Mouse (Mus musculus) kidney, postnatal 0 days (tissue): ENCODE measurements at regions not wholly inside any gene's neighbourhood (a gene's known extent, or its start where the extent isn't known, plus 50 kb on each side); places are given as distances from the start of the nearest gene placed in this dataset.

Experiments used
- ATAC-seq: fragments of 200-750 bp; cut with Nextera tagmentation; replicated peaks from 2 replicates; pipeline ENCODE4 v1.8.0; 2017; ENCODE audit warnings: low read depth, moderate number of reproducible peaks, moderate TSS enrichment, moderate library complexity; ENCODE audit not compliant: low FRiP score
- DNase-seq: peaks from one replicate; pipeline ENCODE4 v3.0.0-alpha.2; 2016; ENCODE audit warnings: low spot score
- H3K27ac ChIP-seq: fragments of 300-500 bp; sonication (generic); 2 replicates; pipeline ENCODE4 v1.5.1; 2014; ENCODE audit warnings: mild to moderate bottlenecking
- H3K27me3 ChIP-seq: fragments of 300-500 bp; sonication (generic); 2 replicates; pipeline ENCODE4 v1.6.1; 2014; ENCODE audit warnings: low read length, mixed read lengths; ENCODE audit not compliant: insufficient read depth
- H3K36me3 ChIP-seq: fragments of 300-500 bp; sonication (generic); 2 replicates; pipeline ENCODE4 v1.6.1; 2014; ENCODE audit warnings: low read length, mixed read lengths; ENCODE audit not compliant: insufficient read depth
- H3K4me1 ChIP-seq: fragments of 300-500 bp; sonication (generic); replicated peaks from 2 replicates; pipeline ENCODE4 v1.6.1; 2014; ENCODE audit warnings: antibody characterized with exemption, low read length, mixed read lengths; ENCODE audit not compliant: insufficient read depth
- H3K4me2 ChIP-seq: fragments of 300-500 bp; sonication (generic); 2 replicates; pipeline ENCODE4 v1.6.1; 2014; ENCODE audit warnings: mild to moderate bottlenecking, low read length, moderate library complexity, mixed read lengths
- H3K4me3 ChIP-seq: fragments of 300-500 bp; sonication (generic); replicated peaks from 2 replicates; pipeline ENCODE4 v1.5.1; 2014; ENCODE audit warnings: low read depth, low read length
- H3K9ac ChIP-seq: fragments of 300-500 bp; sonication (generic); 2 replicates; pipeline ENCODE4 v1.6.1; 2014; ENCODE audit warnings: low read depth, low read length
- H3K9me3 ChIP-seq: fragments of 300-500 bp; sonication (generic); replicated peaks from 2 replicates; pipeline ENCODE4 v1.6.1; 2016; ENCODE audit warnings: low read length, inconsistent platforms, mixed read lengths
- CTCF ChIP-seq: IDR thresholded peaks from 2 replicates; pipeline ENCODE4 v1.5.1; 2016; ENCODE audit warnings: antibody characterized with exemption, low read depth, mild to moderate bottlenecking, moderate library complexity
- WGBS: fragments of 180-500 bp; shearing (Covaris S2); extraction: QIAGEN DNeasy Blood & Tissue Kit; methylation state at CpG from one replicate; pipeline ENCODE4 v1.1.7; 2014; 5-methylcytosine and 5-hydroxymethylcytosine counted together

DNA sequence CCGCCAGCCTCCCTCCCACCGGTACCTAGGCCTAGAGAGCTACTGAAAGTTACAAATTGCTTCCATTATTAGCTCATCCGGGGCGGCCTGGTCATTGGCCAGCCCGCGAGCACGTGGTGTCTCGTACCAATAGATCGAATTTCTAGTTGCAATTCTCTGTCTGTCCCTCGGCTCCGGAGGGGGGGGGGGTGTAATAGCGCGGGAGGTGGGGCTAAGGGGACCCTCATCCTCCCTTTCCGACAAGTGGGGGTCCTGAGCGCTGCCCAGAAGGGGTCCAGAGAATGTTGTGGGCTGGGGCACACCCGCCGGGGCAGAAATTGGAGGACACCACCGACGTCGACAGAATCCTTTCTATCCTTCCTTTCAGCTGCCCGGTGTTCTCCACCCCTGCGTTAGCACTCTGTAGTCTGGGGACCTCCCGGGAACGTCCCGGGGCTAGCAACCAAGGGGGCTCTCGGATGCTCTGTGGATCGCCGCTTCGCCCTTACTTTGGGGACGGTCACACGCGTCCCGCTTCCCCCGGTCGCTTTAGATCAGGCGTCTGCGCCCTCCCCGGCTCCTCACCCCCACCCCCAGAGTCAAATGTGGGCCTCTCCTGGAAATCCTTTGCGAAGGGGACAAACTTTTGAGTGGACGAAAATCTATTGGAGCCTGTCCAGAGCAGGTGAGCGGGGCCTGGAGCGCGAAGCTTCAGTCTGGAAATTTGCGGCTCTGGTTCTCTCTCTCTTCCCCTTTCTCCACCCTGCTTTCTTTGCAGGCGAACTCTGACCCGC lies 64.6 kb downstream of the Smug1 start:
- Histone ChIP-seq H3K27me3 (no peaks in the 10 kb centered on the region), H3K9me3 (no peaks in the 10 kb centered on the region), H3K4me3 (peak overlapping the region; percentile 51), H3K4me2 (peak overlapping the region; percentile 92), H3K9ac (peak overlapping the region; percentile 51), H3K36me3 (no peaks in the 10 kb centered on the region), H3K27ac (no peak overlapping the region), H3K4me1 (peaks cover 12% of the 10 kb centered on the region; the same call in 1 of the 2 replicates)
- DNase-seq: peak; percentile 81
- TF ChIP-seq CTCF: no peak
- ATAC-seq: peak; percentile 69
- 2% methylated on average over 46 of the region's 46 CpGs for WGBS

DNA sequence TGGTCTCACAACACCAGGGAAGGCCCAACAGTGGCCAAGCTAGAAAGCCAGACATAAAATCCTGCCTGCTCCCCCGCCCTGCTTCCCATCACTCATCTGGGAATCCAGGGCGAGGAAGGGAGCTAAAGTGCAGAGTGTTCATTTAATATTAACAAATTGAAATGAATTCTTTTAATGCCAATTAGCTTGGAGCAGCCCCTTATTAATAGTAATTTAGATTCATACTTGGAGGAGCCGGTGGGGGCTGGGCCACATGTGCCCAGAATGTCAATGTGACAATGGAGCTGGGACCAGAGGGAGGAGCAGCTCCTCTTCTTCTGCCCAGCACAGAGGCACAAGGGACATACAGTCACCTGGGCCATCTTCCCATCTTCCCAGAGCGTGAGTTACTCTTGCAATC lies 66.8 kb downstream of the Smug1 start:
- WGBS: 72% methylated on average over 4 of the region's 4 CpGs
- no peak for TF ChIP-seq CTCF

DNA sequence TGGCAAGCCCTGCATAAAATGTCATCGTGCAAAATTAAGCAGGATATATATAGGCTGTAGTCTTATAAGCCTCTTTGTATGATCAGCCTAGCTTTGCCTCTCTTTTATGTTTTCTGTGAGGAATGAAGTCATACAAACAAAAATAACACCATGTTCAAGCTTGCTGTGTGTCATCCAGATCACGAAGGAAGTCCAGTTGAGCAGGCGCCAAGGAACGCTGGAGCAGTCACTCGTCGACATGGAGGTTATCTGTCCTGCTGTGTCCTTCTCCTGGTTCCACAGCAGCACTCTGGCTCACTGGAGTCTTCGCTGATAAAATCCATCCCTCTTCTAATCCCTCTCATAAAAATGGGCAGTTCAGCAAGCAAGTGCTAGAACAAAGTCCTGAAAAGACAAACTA lies 72.4 kb downstream of the Smug1 start:
- H3K9ac ChIP-seq: no peak overlapping the region
- no peak overlapping the region for H3K27ac ChIP-seq
- H3K27me3 ChIP-seq: no peaks in the 10 kb centered on the region
- H3K4me2 ChIP-seq: no peak overlapping the region
- no peaks in the 10 kb centered on the region for H3K36me3 ChIP-seq
- no peak overlapping the region for H3K4me3 ChIP-seq
- no peak for TF ChIP-seq CTCF
- ATAC-seq (no peak), DNase-seq (peak; percentile 55)
- H3K9me3 ChIP-seq: no peaks in the 10 kb centered on the region
- 52% methylated on average over 7 of the region's 7 CpGs for WGBS
- H3K4me1 ChIP-seq: peaks cover 8% of the 10 kb centered on the region

More for the DNA sequence above, 66.8 kb downstream of the Smug1 start:
- Histone ChIP-seq H3K4me3 (no peak overlapping the region), H3K9me3 (no peaks in the 10 kb centered on the region), H3K27me3 (no peaks in the 10 kb centered on the region), H3K27ac (no peak overlapping the region), H3K36me3 (no peaks in the 10 kb centered on the region), H3K9ac (no peak overlapping the region), H3K4me2 (0 out of 2 replicates have a peak overlapping the region, but pooled peaks have one; percentile 6), H3K4me1 (peaks cover 5% of the 10 kb centered on the region; the same call in 1 of the 2 replicates)
- DNase-seq: no peak
- no peak for ATAC-seq

DNA sequence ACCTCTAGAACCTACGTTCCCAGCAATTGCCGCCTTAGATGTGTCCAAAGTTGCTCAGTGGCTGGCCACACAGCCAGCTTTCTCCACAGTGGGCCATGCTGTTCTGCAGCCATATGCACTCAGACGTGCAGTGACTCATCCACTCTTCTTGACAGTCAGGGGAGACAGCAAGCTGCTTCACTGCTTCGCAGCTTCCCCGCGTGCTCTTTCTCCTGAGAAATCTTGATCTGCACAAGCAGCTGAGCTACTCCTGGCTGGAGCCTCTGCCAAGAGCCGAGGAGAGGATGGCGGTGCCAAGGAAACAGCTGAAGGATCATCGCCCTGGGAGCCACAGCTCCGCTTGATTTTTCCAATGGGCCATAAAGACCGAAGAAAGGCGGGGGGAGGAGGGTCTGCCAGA lies 73.2 kb downstream of the Smug1 start:
- Histone ChIP-seq H3K9ac (no peak overlapping the region), H3K4me2 (no peak overlapping the region), H3K9me3 (no peaks in the 10 kb centered on the region), H3K4me1 (peaks cover 8% of the 10 kb centered on the region), H3K27ac (no peak overlapping the region), H3K27me3 (no peaks in the 10 kb centered on the region), H3K4me3 (no peak overlapping the region), H3K36me3 (no peaks in the 10 kb centered on the region)
- ATAC-seq: no peak
- DNase-seq: no peak
- WGBS: 44% methylated on average over 12 of the region's 12 CpGs
- TF ChIP-seq CTCF: no peak

DNA sequence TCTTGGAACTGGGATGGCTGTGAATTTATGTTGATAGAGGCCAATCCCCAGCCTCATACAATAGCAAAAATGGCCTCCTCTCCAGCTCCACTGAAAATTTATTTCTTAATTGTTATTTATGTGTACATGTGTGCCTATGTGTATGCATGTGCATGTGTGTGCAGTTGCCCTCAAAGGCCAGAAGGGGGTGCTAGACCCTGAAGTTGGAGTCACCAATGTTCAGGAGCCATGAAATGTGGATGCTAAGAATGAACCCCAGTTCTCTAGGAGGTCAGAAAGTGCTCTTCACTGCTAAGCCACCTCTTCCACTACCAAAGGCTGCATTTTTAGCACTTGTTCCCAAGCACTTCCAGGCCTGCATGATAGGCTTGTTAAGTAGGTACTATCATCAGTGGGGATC lies 73.8 kb downstream of the Hoxc4 start:
- no peaks in the 10 kb centered on the region for H3K36me3 ChIP-seq
- H3K9ac ChIP-seq: no peak overlapping the region
- no peak overlapping the region for H3K4me3 ChIP-seq
- no peak overlapping the region for H3K27ac ChIP-seq
- TF ChIP-seq CTCF: peak; percentile 34; the same call in 1 of the 2 replicates
- DNase-seq (no peak), ATAC-seq (no peak)
- no peak overlapping the region for H3K4me2 ChIP-seq
- H3K4me1 ChIP-seq: peaks cover 13% of the 10 kb centered on the region
- H3K9me3 ChIP-seq: no peaks in the 10 kb centered on the region
- no peaks in the 10 kb centered on the region for H3K27me3 ChIP-seq

DNA sequence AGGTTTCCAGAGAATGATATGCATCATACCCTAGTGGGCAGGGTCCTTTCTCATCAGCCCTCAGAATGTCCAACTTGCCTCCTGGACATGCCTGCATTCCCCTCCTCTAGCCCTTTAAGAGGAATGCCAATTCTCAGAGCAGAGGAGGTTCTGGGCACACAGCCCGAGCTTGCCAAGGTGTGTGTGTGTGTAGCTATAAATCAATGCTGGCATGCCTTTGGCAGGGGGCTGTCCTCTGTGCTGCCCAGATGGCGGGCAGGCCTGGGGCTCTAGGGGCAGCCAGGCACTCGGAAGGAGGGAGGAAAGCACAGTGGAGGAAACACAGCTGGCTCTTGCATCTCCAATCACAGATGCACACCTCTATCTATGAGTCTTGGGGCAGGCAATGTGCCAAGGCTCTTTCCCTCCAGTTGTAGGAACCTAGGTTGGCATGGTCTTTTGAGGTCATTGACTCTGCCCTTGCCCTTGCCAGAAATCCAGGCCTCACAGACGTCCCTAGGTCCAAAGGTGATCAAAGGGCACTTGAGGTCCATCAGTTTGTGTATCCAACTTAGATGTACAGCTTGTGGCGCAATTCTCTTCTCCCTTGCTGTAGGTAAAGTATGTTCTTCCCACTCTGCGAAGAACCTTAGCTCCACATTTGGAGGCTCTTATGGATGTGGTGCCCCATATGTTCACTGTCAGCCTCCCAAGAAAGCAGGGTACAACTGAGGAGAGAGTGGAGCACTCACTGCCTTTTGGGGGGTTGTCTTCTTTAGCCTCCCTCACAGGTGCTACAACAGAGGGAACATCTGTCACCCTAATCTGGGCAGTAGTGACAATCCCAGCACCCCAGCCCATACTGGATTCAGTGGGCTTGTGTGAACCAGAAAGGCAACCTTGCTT lies 71.8 kb downstream of the Hoxc4 start:
- peak; percentile 48 for DNase-seq
- H3K27me3 ChIP-seq: 0 out of 2 replicates have a peak, but pooled peaks cover 7% of the 10 kb centered on the region
- WGBS: 45% methylated on average over 6 of the region's 6 CpGs

More for the DNA sequence above, 71.8 kb downstream of the Hoxc4 start:
- Histone ChIP-seq H3K9ac (no peak overlapping the region), H3K9me3 (no peaks in the 10 kb centered on the region), H3K4me3 (no peak overlapping the region), H3K4me1 (peaks cover 31% of the 10 kb centered on the region), H3K36me3 (no peaks in the 10 kb centered on the region), H3K4me2 (no peak overlapping the region), H3K27ac (no peak overlapping the region)
- peak; percentile 58 for ATAC-seq
- no peak for TF ChIP-seq CTCF
